ENCODE assay signal across 9 mouse cellular contexts in the genomic region with DNA sequence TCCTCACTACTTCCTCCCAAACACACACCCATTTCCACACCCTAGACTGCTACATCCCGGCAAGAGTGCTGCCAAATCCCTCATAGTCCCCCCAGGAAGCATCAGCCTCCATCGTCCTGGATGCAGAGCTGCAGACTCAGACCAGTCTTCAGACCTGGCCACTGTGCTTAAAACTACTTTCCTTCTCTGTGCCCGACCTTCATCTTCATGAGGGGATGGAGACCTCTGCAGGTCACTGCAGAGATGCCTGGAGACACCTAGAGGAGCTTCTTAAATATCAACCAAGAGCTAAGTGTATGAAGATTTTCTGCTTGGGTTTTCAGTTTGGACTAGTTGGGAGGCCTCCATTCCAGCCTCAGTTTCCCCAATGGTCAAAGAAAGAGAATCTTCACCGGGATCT. TPM values are rescaled to one million over a fixed set of nuclear protein-coding genes. Genes with fewer than 3 reads are reported as not detected.
DNase-seq lines count a peak whose midpoint lies in the region; TF ChIP-seq lines count a peak whose summit lies in the region.
"Had no signal": no experiment of that assay in that cellular context is flagged by ENCODE, and none has a peak within 500 bp of the region (broad histone marks: within the 10 kb centered on the region; RNA-seq: fewer than 3 reads in every experiment).

No protein-coding gene starts in this region.

- in situ Hi-C loops in CH12.LX (cut with MboI; ENCODE audit: low pct_ligation_motif_present, low pct_unique_long_range_greater_than_20kb, low sequenced_read_pairs) = loop anchor here (5.0 kb wide), 1 partner anchor 112 kb away; no protein-coding TSS in a partner anchor

- TF ChIP-seq EP300 in CH12.LX (IDR thresholded peaks at IDR 0.05; ENCODE audit: low read length) = no peak

- no peak overlapping the region for H3K4me2 ChIP-seq in CH12.LX (ENCODE audit: insufficient read depth, low read depth, poor library complexity, severe bottlenecking)

- H3K27me3 ChIP-seq in CH12.LX (replicated peaks) = no peaks in the 10 kb centered on the region

- no peak overlapping the region for H3K9ac ChIP-seq in CH12.LX (ENCODE audit: insufficient read depth, low read depth)

- peak; percentile 39 to 100 for TF ChIP-seq CTCF in CH12.LX (conservative IDR thresholded peaks at IDR 0.05 in 1 of 2, IDR thresholded peaks at IDR 0.05 in 1 of 2; ENCODE audit: low read depth in 2 of 2, low read length in 2 of 2)

- H3K36me3 ChIP-seq in CH12.LX (replicated peaks in 1 of 2; ENCODE audit: control insufficient read depth in 1 of 2, insufficient read depth in 1 of 2, low read length in 1 of 2) = no peaks in the 10 kb centered on the region

- TF ChIP-seq RAD21 in CH12.LX (IDR thresholded peaks at IDR 0.05; ENCODE audit: low read depth, low read length) = no peak; the same call in none of the 2 replicates

- H3K27ac ChIP-seq in CH12.LX (ENCODE audit: insufficient read depth, low read depth) = no peak overlapping the region

- H3K79me2 ChIP-seq in CH12.LX (replicated peaks; ENCODE audit: control insufficient read depth, extremely low read depth, insufficient read depth, poor library complexity, severe bottlenecking) = no peaks in the 10 kb centered on the region

- H3K4me1 ChIP-seq in CH12.LX (ENCODE audit: control insufficient read depth in 1 of 2, insufficient read depth in 2 of 2) = peaks cover 14 to 40% of the 10 kb centered on the region in 2 experiments

- peak; percentile 10 for DNase-seq in kidney, adult 9 months
- DNase-seq in kidney, postnatal 14 days = no peak
- DNase-seq in CH12.LX (ENCODE audit: extremely low read depth) (peak; percentile 88), ZHBTc4 (ENCODE audit: low read depth, low spot score) (peak; percentile 13)
- DNase-seq in lung, postnatal 4 days = peak; percentile 29 to 38
- DNase-seq in left cerebral cortex, adult 11 months (ENCODE audit: low spot score) = no peak
- DNase-seq in spleen, postnatal 10 days (ENCODE audit: low spot score in 2 of 2) = no peak

- TF ChIP-seq POLR2A in CH12.LX (IDR thresholded peaks at IDR 0.05; ENCODE audit: low read depth, low read length) = no peak

- H3K4me3 ChIP-seq in CH12.LX (replicated peaks in 1 of 3; ENCODE audit: low read depth in 2 of 3, low read length in 2 of 3, poor library complexity in 1 of 3) = no peak overlapping the region

- H3K9me3 ChIP-seq in CH12.LX (replicated peaks; ENCODE audit: low read length) = no peaks in the 10 kb centered on the region

- dilution Hi-C loops in CH12.LX (cut with MboI; ENCODE audit: extremely low pct_ligation_motif_present, extremely low pct_unique_long_range_greater_than_20kb, low sequenced_read_pairs) = no loop called here

TF ChIP-seq in CH12.LX, 34 proteins besides CTCF, POLR2A, EP300 and RAD21:
- peak; percentile 100 for TF ChIP-seq SMC3 (IDR thresholded peaks at IDR 0.05; ENCODE audit: low read depth, low read length)
- no peak for TF ChIP-seq POLR2AphosphoS2 (IDR thresholded peaks at IDR 0.05; ENCODE audit: low read depth, low read length)
- TF ChIP-seq ZNF384 (IDR thresholded peaks at IDR 0.05; ENCODE audit: low read depth, low read length) = peak; percentile 20; the same call in 1 of the 2 replicates
- no peak for TF ChIP-seq BHLHE40 (IDR thresholded peaks at IDR 0.05; ENCODE audit: low read depth, low read length)
- TF ChIP-seq ZC3H11A (IDR thresholded peaks at IDR 0.05; ENCODE audit: low read depth, low read length) = peak; percentile 100
- peak; percentile 50 for TF ChIP-seq ELF1 (IDR thresholded peaks at IDR 0.05; ENCODE audit: low read depth, low read length)
- TF ChIP-seq SIN3A (IDR thresholded peaks at IDR 0.05; ENCODE audit: low read length) = 0 out of 2 replicates have a peak, but pooled peaks have one; percentile 30
- TF ChIP-seq TCF12 (IDR thresholded peaks at IDR 0.05; ENCODE audit: low read depth, low read length) = no peak
- peak; percentile 36; the same call in 1 of the 2 replicates for TF ChIP-seq JUND (conservative IDR thresholded peaks at IDR 0.05; ENCODE audit: low read depth, low read length)
- TF ChIP-seq NELFE (IDR thresholded peaks at IDR 0.05; ENCODE audit: low read depth, low read length) = peak; percentile 53; the same call in 1 of the 2 replicates
- TF ChIP-seq MYC (IDR thresholded peaks at IDR 0.05; ENCODE audit: low read depth, low read length) = 0 out of 2 replicates have a peak, but pooled peaks have one; percentile 19
- TF ChIP-seq IRF4 (IDR thresholded peaks at IDR 0.05; ENCODE audit: low read depth, low read length) = peak; percentile 39; the same call in 1 of the 2 replicates
- TF ChIP-seq NRF1 (IDR thresholded peaks at IDR 0.05; ENCODE audit: low read depth, low read length) = peak; percentile 36; the same call in 1 of the 2 replicates
- peak; percentile 77 for TF ChIP-seq MEF2A (IDR thresholded peaks at IDR 0.05; ENCODE audit: borderline replicate concordance, low read depth, low read length)
- TF ChIP-seq MAZ (IDR thresholded peaks at IDR 0.05; ENCODE audit: low read depth, low read length) = 0 out of 2 replicates have a peak, but pooled peaks have one; percentile 6

RNA-seq across cellular contexts. Expression of a gene that starts 4.6 kb away (rescaled TPM):
- 1.9 and 2.6 TPM in 2 replicates for total RNA-seq in CH12.LX (2012; rRNA removed)
- 1.4 and 2.4 TPM in 2 replicates for total RNA-seq in CH12.LX (2014; rRNA removed)
- polyA plus RNA-seq in CH12.LX (2012; ENCODE audit: insufficient read length, low read depth) = 0.79 and 0.83 TPM in 2 replicates
- total RNA-seq: left cerebral cortex, adult 18-20 months had no signal
- polyA plus RNA-seq: stomach, embryonic 16.5 days had no signal

RNA-seq across cellular contexts. Expression of a gene that starts 13.0 kb away (rescaled TPM):
- total RNA-seq in CH12.LX (2012; rRNA removed) (2.7 and 4.8 TPM in 2 replicates), CH12.LX (2014; rRNA removed) (1.5 and 1.9 TPM in 2 replicates)
- polyA plus RNA-seq in CH12.LX (2012; ENCODE audit: insufficient read length, low read depth) = 1.3 and 3.5 TPM in 2 replicates
- total RNA-seq: left cerebral cortex, adult 18-20 months had no signal
- polyA plus RNA-seq: stomach, embryonic 16.5 days had no signal

RNA-seq across cellular contexts. Expression of a gene that starts 49.5 kb away (rescaled TPM):
- 94.7 and 96.9 TPM in 2 replicates for total RNA-seq in CH12.LX (2012; rRNA removed)
- 74.1 and 74.9 TPM in 2 replicates for total RNA-seq in CH12.LX (2014; rRNA removed)
- polyA plus RNA-seq in CH12.LX (2012; ENCODE audit: insufficient read length, low read depth) = 204 and 222 TPM in 2 replicates

Comparison
In these comparisons a context has a peak if more than half of its experiments do, and no peak if none do; other contexts are left out.
1. DNase-seq: peak in kidney, adult 9 months (single experiment), CH12.LX (single experiment), ZHBTc4 (single experiment) and lung, postnatal 4 days (2 of 2); none in kidney, postnatal 14 days (single experiment), left cerebral cortex, adult 11 months (single experiment) and spleen, postnatal 10 days (0 of 2).